Mouse (Mus musculus) urinary bladder, postnatal 25 days (tissue): ENCODE results near the gene Tspo.

Source experiments
- DNase-seq: peaks from one replicate; pipeline ENCODE4 v3.0.0; 2022; ENCODE audit warnings: low spot score

Tspo gene

GRCm38 (mm10) chr15:83583419-83584156, 20.2 kb downstream of the Tspo start:
- DNase-seq: peak; percentile 52

- DNase-seq: no peak
Measured at GRCm38 (mm10) chr15:83584741-83585220, 21.4 kb downstream of the Tspo start.

GRCm38 (mm10) chr15:83590841-83591240, 27.4 kb downstream of the Tspo start:
- DNase-seq: no peak

- DNase-seq: no peak
Measured at GRCm38 (mm10) chr15:83591758-83592157, 28.4 kb downstream of the Tspo start.

- no peak for DNase-seq
Measured at GRCm38 (mm10) chr15:83592260-83593188, 29.1 kb downstream of the Tspo start.

- no peak for DNase-seq
Measured at GRCm38 (mm10) chr15:83593189-83593585, 29.8 kb downstream of the Tspo start.

- no peak for DNase-seq
Measured at GRCm38 (mm10) chr15:83593702-83594512, 30.5 kb downstream of the Tspo start.

- DNase-seq: peak; percentile 92
Measured at GRCm38 (mm10) chr15:83594513-83595363, 31.3 kb downstream of the Tspo start, which contains the start of gene Ttll12. TSS of gene Ttll12 (minus strand) at chr15:83595157.

GRCm38 (mm10) chr15:83595364-83595711, 31.9 kb downstream of the Tspo start:
- DNase-seq: no peak

- no peak for DNase-seq
Measured at GRCm38 (mm10) chr15:83596833-83597232, 33.4 kb downstream of the Tspo start.

GRCm38 (mm10) chr15:83601185-83601584, 37.8 kb downstream of the Tspo start:
- no peak for DNase-seq

GRCm38 (mm10) chr15:83602372-83603045, 39.1 kb downstream of the Tspo start:
- DNase-seq: no peak

- DNase-seq: no peak
Measured at GRCm38 (mm10) chr15:83603046-83603396, 39.6 kb downstream of the Tspo start.

GRCm38 (mm10) chr15:83603426-83603825, 40.0 kb downstream of the Tspo start:
- DNase-seq: no peak

- DNase-seq: no peak
Measured at GRCm38 (mm10) chr15:83606216-83606615, 42.8 kb downstream of the Tspo start.

GRCm38 (mm10) chr15:83606700-83607099, 43.3 kb downstream of the Tspo start:
- DNase-seq: no peak

- DNase-seq: peak; percentile 64
Measured at GRCm38 (mm10) chr15:83607115-83607802, 43.9 kb downstream of the Tspo start.

GRCm38 (mm10) chr15:83615245-83615644, 51.9 kb downstream of the Tspo start:
- no peak for DNase-seq
